20 mouse cellular contexts compared by ENCODE assay signal in the genomic region with DNA sequence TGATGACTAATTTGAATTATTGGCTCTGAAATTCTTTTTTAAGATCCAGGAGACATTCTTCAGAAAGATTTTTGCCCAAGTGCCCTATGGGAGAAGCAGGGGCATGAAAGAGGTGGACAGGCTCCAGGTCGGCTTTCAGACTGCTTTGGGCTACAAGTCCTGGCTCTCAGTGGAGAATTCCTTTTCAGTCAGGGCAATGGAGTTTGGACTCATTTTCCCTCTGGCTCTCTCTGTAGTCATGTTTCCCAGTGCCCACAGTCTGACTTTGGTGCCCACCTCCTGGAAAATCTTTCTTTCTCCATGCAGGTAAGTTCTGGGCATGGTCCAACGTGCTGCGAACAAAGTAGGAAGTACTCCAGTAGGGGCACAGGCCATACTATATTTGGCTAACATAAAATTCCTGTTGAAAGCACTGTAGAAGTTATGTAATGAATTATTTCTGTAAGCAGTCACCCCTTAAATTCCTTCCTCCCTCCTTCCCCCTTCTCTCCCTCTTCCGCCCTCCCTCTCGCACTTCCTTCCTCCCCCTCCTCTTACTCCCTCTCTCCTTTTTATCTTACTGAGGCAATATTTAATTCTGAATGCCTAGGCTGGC. TPM values are rescaled to one million over a fixed set of nuclear protein-coding genes. Genes with fewer than 3 reads are reported as not detected.
DNase-seq lines count a peak whose midpoint lies in the region; ATAC-seq and TF ChIP-seq lines count a peak whose summit lies in the region.
"Had no signal": no experiment of that assay in that cellular context is flagged by ENCODE, and none has a peak within 500 bp of the region (broad histone marks: within the 10 kb centered on the region; RNA-seq: fewer than 3 reads in every experiment).

No protein-coding gene starts in this region.

- TF ChIP-seq CTCF in lung, embryonic 14.5 days (IDR thresholded peaks at IDR 0.05; ENCODE audit: low read depth): no peak

- no peaks in the 10 kb centered on the region for H3K36me3 ChIP-seq in lung, embryonic 14.5 days (ENCODE audit: insufficient read depth)
- H3K36me3 ChIP-seq in forebrain, embryonic 12.5 days (replicated peaks): no peaks in the 10 kb centered on the region
- H3K36me3 ChIP-seq: embryonic facial prominence, embryonic 15.5 days; hindbrain, embryonic 13.5 days; midbrain, embryonic 15.5 days had no signal

- H3K4me3 ChIP-seq in lung, embryonic 14.5 days (ENCODE audit: low read depth, low read length): no peak overlapping the region
- no peak overlapping the region for H3K4me3 ChIP-seq in forebrain, embryonic 12.5 days (replicated peaks)
- H3K4me3 ChIP-seq: embryonic facial prominence, embryonic 15.5 days; hindbrain, embryonic 13.5 days; megakaryocyte, embryonic 14.5 days; midbrain, embryonic 15.5 days; myocyte had no signal

- no peak overlapping the region for H3K4me2 ChIP-seq in lung, embryonic 14.5 days
- H3K4me2 ChIP-seq in forebrain, embryonic 12.5 days: no peak overlapping the region
- H3K4me2 ChIP-seq: embryonic facial prominence, embryonic 15.5 days; hindbrain, embryonic 13.5 days; midbrain, embryonic 15.5 days had no signal

- peak; percentile 33 for DNase-seq in lung, embryonic 14.5 days
- no peak for DNase-seq in lung, postnatal 14 days
- peak; percentile 26 for DNase-seq in kidney, adult 18-20 months
- DNase-seq in kidney, adult 9 months: peak; percentile 62
- DNase-seq in kidney, postnatal 25 days: peak; percentile 27 to 49
- no peak for DNase-seq in urinary bladder, postnatal 10 days (ENCODE audit: low spot score)
- DNase-seq: cerebellum, adult 18-20 months; cerebellum, postnatal 25 days; gastrocnemius, postnatal 10 days; liver; thymus, adult 2 months had no signal

- H3K9me3 ChIP-seq in lung, embryonic 14.5 days (ENCODE audit: low read depth, low read length): no peaks in the 10 kb centered on the region
- H3K9me3 ChIP-seq in forebrain, embryonic 12.5 days: no peaks in the 10 kb centered on the region
- H3K9me3 ChIP-seq: embryonic facial prominence, embryonic 15.5 days; hindbrain, embryonic 13.5 days; midbrain, embryonic 15.5 days had no signal

- ATAC-seq in lung, embryonic 14.5 days (ENCODE audit: insufficient read depth): no peak
- no peak for ATAC-seq in forebrain, embryonic 12.5 days (ENCODE audit: low FRiP score)
- ATAC-seq: inflammation-experienced regulatory T-cells, adult 6 months; midbrain, embryonic 15.5 days had no signal

- WGBS in lung, embryonic 14.5 days: 57% methylated on average over 5 of the region's 5 CpGs
- WGBS in forebrain, embryonic 12.5 days: 86% methylated on average over 5 of the region's 5 CpGs

- H3K27me3 ChIP-seq in lung, embryonic 14.5 days (ENCODE audit: insufficient read depth, low read length): no peaks in the 10 kb centered on the region
- no peaks in the 10 kb centered on the region for H3K27me3 ChIP-seq in forebrain, embryonic 12.5 days
- H3K27me3 ChIP-seq: embryonic facial prominence, embryonic 15.5 days; hindbrain, embryonic 13.5 days; megakaryocyte, embryonic 14.5 days; midbrain, embryonic 15.5 days had no signal

- no peak overlapping the region; the same call in 1 of the 2 replicates for H3K27ac ChIP-seq in lung, embryonic 14.5 days (ENCODE audit: low read depth)
- no peak overlapping the region for H3K27ac ChIP-seq in forebrain, embryonic 12.5 days
- H3K27ac ChIP-seq: embryonic facial prominence, embryonic 15.5 days; hindbrain, embryonic 13.5 days; midbrain, embryonic 15.5 days had no signal

- H3K9ac ChIP-seq in lung, embryonic 14.5 days: no peak overlapping the region
- no peak overlapping the region for H3K9ac ChIP-seq in forebrain, embryonic 12.5 days
- H3K9ac ChIP-seq: embryonic facial prominence, embryonic 15.5 days; hindbrain, embryonic 13.5 days; midbrain, embryonic 15.5 days had no signal

- peaks cover 10% of the 10 kb centered on the region for H3K4me1 ChIP-seq in lung, embryonic 14.5 days (ENCODE audit: insufficient read depth)
- H3K4me1 ChIP-seq in forebrain, embryonic 12.5 days: no peaks in the 10 kb centered on the region
- H3K4me1 ChIP-seq: embryonic facial prominence, embryonic 15.5 days; hindbrain, embryonic 13.5 days; megakaryocyte, embryonic 14.5 days; midbrain, embryonic 15.5 days had no signal

RNA-seq across cellular contexts. Expression of a gene that starts 57.7 kb away (rescaled TPM):
- 227 and 238 TPM in 2 replicates for polyA plus RNA-seq in lung, embryonic 14.5 days (2014; fragmentation: Nextera tagmentation; extraction: Ambion mirVana)
- polyA plus RNA-seq in forebrain, embryonic 12.5 days (2016; fragmentation: Nextera tagmentation; extraction: Ambion mirVana): not detected in 2 replicates
- polyA plus RNA-seq: C2C12; myocyte; neural tube, embryonic 14.5 days had no signal

Comparison
In these comparisons a context has a peak if more than half of its experiments do, and no peak if none do; other contexts are left out.
1. DNase-seq: peak in lung, embryonic 14.5 days (single experiment), kidney, adult 18-20 months (single experiment), kidney, adult 9 months (single experiment) and kidney, postnatal 25 days (2 of 2); none in lung, postnatal 14 days (single experiment) and urinary bladder, postnatal 10 days (single experiment).
2. RNA of a gene that starts 57.7 kb away (polyA plus RNA-seq): 227 to 238 TPM in lung, embryonic 14.5 days; not detected in forebrain, embryonic 12.5 days; every median in the first group is over 100 times any median in the second.